Mouse (Mus musculus): ENCODE results near the gene Rbm3. TPM values are rescaled to one million over a fixed set of nuclear protein-coding genes. Genes with fewer than 3 reads are reported as not detected.

Gene Rbm3
- polyA plus RNA-seq, 1 experiment: 276 TPM

GRCm38 (mm10) chrX:8175504-8176385 is 30.1 kb upstream of the Rbm3 start, which contains the start of gene Tbc1d25:
Gene Tbc1d25, minus strand, starts transcription at chrX:8176181.
- no peaks in the 10 kb centered on the region for H3K27me3 ChIP-seq (ENCODE audit: control insufficient read depth, insufficient read depth, low read length)
- peaks cover 3% of the 10 kb centered on the region for H3K4me1 ChIP-seq (ENCODE audit: control insufficient read depth, insufficient read depth, low read length)
- peak; percentile 87 to 89 for DNase-seq
- H3K4me3 ChIP-seq (replicated peaks; ENCODE audit: insufficient read depth, low read depth, low read length): peak within 1 kb of the TSS; percentile 99
- 4% methylated on average over 56 of the region's 56 CpGs for WGBS
- TF ChIP-seq POLR2A (IDR thresholded peaks at IDR 0.05; ENCODE audit: borderline replicate concordance, insufficient read depth, low read length) (peak; percentile 61; the same call in 1 of the 2 replicates), CTCF (IDR thresholded peaks at IDR 0.05; ENCODE audit: borderline replicate concordance, insufficient read depth, low read depth, low read length) (peak; percentile 32; the same call in 1 of the 2 replicates)
- H3K27ac ChIP-seq (ENCODE audit: insufficient read depth, low read length): peak within 1 kb of the TSS; percentile 82

- 0% methylated on average over 4 of the region's 4 CpGs for WGBS
Observed at GRCm38 (mm10) chrX:8175169-8175503, 29.5 kb upstream of the Rbm3 start.

GRCm38 (mm10) chrX:8167716-8168647 is 22.3 kb upstream of the Rbm3 start:
- Histone ChIP-seq H3K27ac (ENCODE audit: insufficient read depth, low read length) (no peak overlapping the region), H3K4me1 (ENCODE audit: control insufficient read depth, insufficient read depth, low read length) (peaks cover 6% of the 10 kb centered on the region; the same call in 1 of the 2 replicates), H3K27me3 (ENCODE audit: control insufficient read depth, insufficient read depth, low read length) (no peaks in the 10 kb centered on the region), H3K4me3 (replicated peaks; ENCODE audit: insufficient read depth, low read depth, low read length) (no peak overlapping the region)
- no peak for TF ChIP-seq CTCF (IDR thresholded peaks at IDR 0.05; ENCODE audit: borderline replicate concordance, insufficient read depth, low read depth, low read length)
- 86% methylated on average over 10 of the region's 10 CpGs for WGBS
- no peak for DNase-seq

More at GRCm38 (mm10) chrX:8175169-8175503, 29.5 kb upstream of the Rbm3 start:
- Histone ChIP-seq H3K4me1 (ENCODE audit: control insufficient read depth, insufficient read depth, low read length) (peaks cover 3% of the 10 kb centered on the region), H3K27ac (ENCODE audit: insufficient read depth, low read length) (peak overlapping the region; percentile 82), H3K27me3 (ENCODE audit: control insufficient read depth, insufficient read depth, low read length) (no peaks in the 10 kb centered on the region), H3K4me3 (replicated peaks; ENCODE audit: insufficient read depth, low read depth, low read length) (peak overlapping the region; percentile 99)
- TF ChIP-seq CTCF (IDR thresholded peaks at IDR 0.05; ENCODE audit: borderline replicate concordance, insufficient read depth, low read depth, low read length): no peak
- no peak for TF ChIP-seq POLR2A (IDR thresholded peaks at IDR 0.05; ENCODE audit: borderline replicate concordance, insufficient read depth, low read length)
- no peak for DNase-seq

GRCm38 (mm10) chrX:8164471-8164870 is 18.8 kb upstream of the Rbm3 start:
- Histone ChIP-seq H3K27ac (ENCODE audit: insufficient read depth, low read length) (peak overlapping the region; percentile 93), H3K27me3 (ENCODE audit: control insufficient read depth, insufficient read depth, low read length) (no peaks in the 10 kb centered on the region), H3K4me3 (replicated peaks; ENCODE audit: insufficient read depth, low read depth, low read length) (no peak overlapping the region), H3K4me1 (ENCODE audit: control insufficient read depth, insufficient read depth, low read length) (peaks cover 11% of the 10 kb centered on the region; the same call in 1 of the 2 replicates)
- 36% methylated on average over 4 of the region's 4 CpGs for WGBS
- TF ChIP-seq CTCF (IDR thresholded peaks at IDR 0.05; ENCODE audit: borderline replicate concordance, insufficient read depth, low read depth, low read length) (no peak), POLR2A (IDR thresholded peaks at IDR 0.05; ENCODE audit: borderline replicate concordance, insufficient read depth, low read length) (no peak)
- DNase-seq: peak; percentile 36 to 65

- peak; percentile 25 to 81 for DNase-seq
- 24% methylated on average over 5 of the region's 5 CpGs for WGBS
- H3K27me3 ChIP-seq (ENCODE audit: control insufficient read depth, insufficient read depth, low read length): no peaks in the 10 kb centered on the region
Observed at GRCm38 (mm10) chrX:8163076-8163475, 17.4 kb upstream of the Rbm3 start.

GRCm38 (mm10) chrX:8143750-8144149 is 1.9 kb downstream of the Rbm3 start:
- Histone ChIP-seq H3K4me3 (replicated peaks; ENCODE audit: insufficient read depth, low read depth, low read length) (peak overlapping the region; percentile 98), H3K27me3 (ENCODE audit: control insufficient read depth, insufficient read depth, low read length) (no peaks in the 10 kb centered on the region), H3K27ac (ENCODE audit: insufficient read depth, low read length) (no peak overlapping the region), H3K4me1 (ENCODE audit: control insufficient read depth, insufficient read depth, low read length) (no peaks in the 10 kb centered on the region)
- DNase-seq: peak; percentile 40 to 43
- TF ChIP-seq CTCF (IDR thresholded peaks at IDR 0.05; ENCODE audit: borderline replicate concordance, insufficient read depth, low read depth, low read length) (no peak), POLR2A (IDR thresholded peaks at IDR 0.05; ENCODE audit: borderline replicate concordance, insufficient read depth, low read length) (no peak)
- 24% methylated on average over 7 of the region's 7 CpGs for WGBS

More at GRCm38 (mm10) chrX:8163076-8163475, 17.4 kb upstream of the Rbm3 start:
- Histone ChIP-seq H3K27ac (ENCODE audit: insufficient read depth, low read length) (peak overlapping the region; percentile 69; the same call in 1 of the 2 replicates), H3K4me1 (ENCODE audit: control insufficient read depth, insufficient read depth, low read length) (peaks cover 9% of the 10 kb centered on the region; the same call in 1 of the 2 replicates), H3K4me3 (replicated peaks; ENCODE audit: insufficient read depth, low read depth, low read length) (no peak overlapping the region)
- no peak for TF ChIP-seq CTCF (IDR thresholded peaks at IDR 0.05; ENCODE audit: borderline replicate concordance, insufficient read depth, low read depth, low read length)
- no peak for TF ChIP-seq POLR2A (IDR thresholded peaks at IDR 0.05; ENCODE audit: borderline replicate concordance, insufficient read depth, low read length)

- TF ChIP-seq CTCF (IDR thresholded peaks at IDR 0.05; ENCODE audit: borderline replicate concordance, insufficient read depth, low read depth, low read length) (no peak), POLR2A (IDR thresholded peaks at IDR 0.05; ENCODE audit: borderline replicate concordance, insufficient read depth, low read length) (no peak)
- Histone ChIP-seq H3K27me3 (ENCODE audit: control insufficient read depth, insufficient read depth, low read length) (no peaks in the 10 kb centered on the region), H3K4me3 (replicated peaks; ENCODE audit: insufficient read depth, low read depth, low read length) (no peak overlapping the region), H3K27ac (ENCODE audit: insufficient read depth, low read length) (no peak overlapping the region), H3K4me1 (ENCODE audit: control insufficient read depth, insufficient read depth, low read length) (no peaks in the 10 kb centered on the region)
- DNase-seq: no peak
- WGBS: 78% methylated on average over 7 of the region's 7 CpGs
Observed at GRCm38 (mm10) chrX:8142948-8143347, 2.7 kb downstream of the Rbm3 start.
